Mouse (Mus musculus): ENCODE measurements around the gene Hck.
A peak's percentile ranks its signal among the peaks of the same experiment; 100 is the strongest.

Gene Hck

GRCm38 (mm10) chr2:153108313-153109264 lies at the start of gene Hck:
Hck (plus strand) TSS chr2:153108468.
- DNase-seq (ENCODE audit: low spot score) = peak; percentile 29

GRCm38 (mm10) chr2:153060216-153060615 lies 48.1 kb upstream of the Hck start:
- no peak for DNase-seq (ENCODE audit: low spot score)

GRCm38 (mm10) chr2:153063394-153063793 lies 44.9 kb upstream of the Hck start:
- DNase-seq (ENCODE audit: low spot score) = no peak

GRCm38 (mm10) chr2:153064190-153064970 lies 43.9 kb upstream of the Hck start:
- DNase-seq (ENCODE audit: low spot score) = no peak

- no peak for DNase-seq (ENCODE audit: low spot score)
Observed at GRCm38 (mm10) chr2:153065747-153066508, 42.3 kb upstream of the Hck start, which contains the start of gene Ccm2l. Ccm2l (plus strand) TSS chr2:153065955.

GRCm38 (mm10) chr2:153066991-153067390 lies 41.3 kb upstream of the Hck start:
- DNase-seq (ENCODE audit: low spot score) = no peak

GRCm38 (mm10) chr2:153070762-153071490 lies 37.3 kb upstream of the Hck start:
- DNase-seq (ENCODE audit: low spot score) = no peak

GRCm38 (mm10) chr2:153071491-153072184 lies 36.6 kb upstream of the Hck start:
- DNase-seq (ENCODE audit: low spot score) = no peak

- DNase-seq (ENCODE audit: low spot score) = no peak
Observed at GRCm38 (mm10) chr2:153074651-153075050, 33.6 kb upstream of the Hck start.

- no peak for DNase-seq (ENCODE audit: low spot score)
Observed at GRCm38 (mm10) chr2:153075961-153076360, 32.3 kb upstream of the Hck start.

GRCm38 (mm10) chr2:153080841-153081523 lies 27.3 kb upstream of the Hck start:
- peak; percentile 11 for DNase-seq (ENCODE audit: low spot score)

- no peak for DNase-seq (ENCODE audit: low spot score)
Observed at GRCm38 (mm10) chr2:153081866-153082265, 26.4 kb upstream of the Hck start.

- no peak for DNase-seq (ENCODE audit: low spot score)
Observed at GRCm38 (mm10) chr2:153083275-153083674, 25.0 kb upstream of the Hck start.

- no peak for DNase-seq (ENCODE audit: low spot score)
Observed at GRCm38 (mm10) chr2:153083824-153084223, 24.4 kb upstream of the Hck start.

- no peak for DNase-seq (ENCODE audit: low spot score)
Observed at GRCm38 (mm10) chr2:153084261-153084976, 23.8 kb upstream of the Hck start.

GRCm38 (mm10) chr2:153085556-153085955 lies 22.7 kb upstream of the Hck start:
- DNase-seq (ENCODE audit: low spot score) = no peak

GRCm38 (mm10) chr2:153086166-153086565 lies 22.1 kb upstream of the Hck start:
- no peak for DNase-seq (ENCODE audit: low spot score)

GRCm38 (mm10) chr2:153087091-153087490 lies 21.2 kb upstream of the Hck start:
- no peak for DNase-seq (ENCODE audit: low spot score)

GRCm38 (mm10) chr2:153089316-153089715 lies 19.0 kb upstream of the Hck start:
- no peak for DNase-seq (ENCODE audit: low spot score)

All from ovary, adult 18-20 months (tissue).